Mouse (Mus musculus) forebrain, embryonic 16.5 days (tissue): Measurements from ENCODE around the gene Wnt11. TPM values are rescaled to one million over a fixed set of nuclear protein-coding genes. Genes with fewer than 3 reads are reported as not detected.

ENCODE experiments used
- ATAC-seq: fragments of 200-750 bp; cut with Nextera tagmentation; 2 replicates; pipeline ENCODE4 v1.8.0; 2017; ENCODE audit warnings: mild to moderate bottlenecking, moderate library complexity
- H3K27ac ChIP-seq: fragments of 300-500 bp; sonication (generic); 2 replicates; pipeline ENCODE4 v1.5.1; 2014; ENCODE audit warnings: low read length, control low read depth
- H3K27me3 ChIP-seq: fragments of 300-500 bp; sonication (generic); replicated peaks from 2 replicates; pipeline ENCODE4 v1.6.1; 2014; ENCODE audit warnings: low read length; ENCODE audit not compliant: control insufficient read depth, insufficient read depth
- H3K36me3 ChIP-seq: fragments of 300-500 bp; sonication (generic); 2 replicates; pipeline ENCODE4 v1.6.1; 2014; ENCODE audit not compliant: control insufficient read depth, insufficient read depth
- H3K4me1 ChIP-seq: fragments of 300-500 bp; sonication (generic); replicated peaks from 2 replicates; pipeline ENCODE4 v1.6.1; 2014; ENCODE audit warnings: low read length; ENCODE audit not compliant: control insufficient read depth, insufficient read depth
- H3K4me2 ChIP-seq: fragments of 300-500 bp; sonication (generic); 2 replicates; pipeline ENCODE4 v1.6.1; 2014; ENCODE audit warnings: mild to moderate bottlenecking, low read length, control low read depth
- H3K4me3 ChIP-seq: fragments of 300-500 bp; sonication (generic); replicated peaks from 2 replicates; pipeline ENCODE4 v1.5.1; 2014; ENCODE audit warnings: mild to moderate bottlenecking, low read length, control low read depth
- H3K9ac ChIP-seq: fragments of 300-500 bp; sonication (generic); replicated peaks from 2 replicates; pipeline ENCODE4 v1.6.1; 2014; ENCODE audit warnings: low read depth, low read length, control low read depth
- H3K9me3 ChIP-seq: fragments of 300-500 bp; sonication (generic); 2 replicates; pipeline ENCODE4 v1.6.1; 2016; ENCODE audit warnings: low read length; ENCODE audit not compliant: control insufficient read depth
- WGBS: fragments of 180-500 bp; shearing (Covaris S2); extraction: QIAGEN DNeasy Blood & Tissue Kit; methylation state at CpG from one replicate; pipeline ENCODE4 v1.1.7; 2014; 5-methylcytosine and 5-hydroxymethylcytosine counted together
- polyA plus RNA-seq: library from polyadenylated mRNA; unstranded; fragments of >200 nt; fragmentation: Nextera tagmentation; extraction: Ambion mirVana; gene quantifications from 2 replicates; pipeline ENCODE4 v1.2.1, GENCODE M21; 2015

Wnt11 gene
- polyA plus RNA-seq, 1 experiment from 2014 or later: 0.37 TPM

GRCm38 (mm10) chr7:98798134-98798417 lies 36.8 kb upstream of the Wnt11 start:
- no peak for ATAC-seq

DNA sequence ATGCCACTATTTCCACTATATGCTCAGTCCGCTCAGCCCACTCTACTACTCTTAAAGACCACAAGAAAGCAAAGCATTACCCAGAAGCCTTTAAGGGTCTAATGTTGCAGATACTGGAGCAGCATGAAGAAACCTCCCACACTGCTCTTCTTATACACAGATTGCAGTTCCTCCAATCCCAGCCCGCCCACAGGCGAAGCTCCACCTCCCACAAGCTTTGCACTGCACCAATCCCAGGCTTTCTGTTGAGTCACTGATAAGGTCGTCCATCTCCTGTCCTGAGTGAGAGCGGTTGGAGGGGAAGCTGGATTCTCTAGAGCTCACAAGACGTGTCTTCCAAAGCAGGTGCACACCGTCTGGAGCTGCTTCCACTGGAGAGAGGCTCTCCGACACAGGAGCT lies 34.5 kb upstream of the Wnt11 start:
- Histone ChIP-seq H3K4me2 (no peak overlapping the region), H3K9ac (no peak overlapping the region), H3K36me3 (no peaks in the 10 kb centered on the region), H3K4me3 (no peak overlapping the region), H3K4me1 (no peaks in the 10 kb centered on the region; the same call in 1 of the 2 replicates), H3K9me3 (no peaks in the 10 kb centered on the region), H3K27ac (no peak overlapping the region), H3K27me3 (no peaks in the 10 kb centered on the region)
- no peak for ATAC-seq
- 78% methylated on average over 8 of the region's 8 CpGs for WGBS

More at GRCm38 (mm10) chr7:98798134-98798417, 36.8 kb upstream of the Wnt11 start:
- Histone ChIP-seq H3K27me3 (no peaks in the 10 kb centered on the region), H3K36me3 (no peaks in the 10 kb centered on the region), H3K4me1 (no peaks in the 10 kb centered on the region), H3K27ac (no peak overlapping the region), H3K4me2 (no peak overlapping the region), H3K9me3 (no peaks in the 10 kb centered on the region), H3K9ac (no peak overlapping the region), H3K4me3 (no peak overlapping the region)
- 28% methylated on average over 3 of the region's 3 CpGs for WGBS

DNA sequence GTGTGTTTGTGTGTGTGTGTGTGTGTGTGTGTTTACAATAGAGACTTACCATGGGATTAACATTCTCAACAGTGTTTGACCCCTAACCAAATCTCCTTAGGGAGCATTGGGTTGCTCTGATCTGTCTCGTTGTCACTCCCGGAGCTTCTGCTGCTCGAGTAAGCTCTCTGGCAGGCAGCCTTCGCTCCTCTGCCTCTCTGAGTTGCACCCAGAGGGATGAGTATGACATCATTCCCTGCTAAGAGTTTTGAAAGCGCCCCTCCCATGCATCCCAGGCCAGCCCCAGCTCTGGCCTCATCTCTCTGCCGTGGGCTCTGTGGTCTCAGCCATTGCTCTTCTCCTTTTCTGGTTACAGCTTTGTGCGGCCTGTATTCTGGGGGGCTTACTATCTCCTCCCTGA lies 33.8 kb upstream of the Wnt11 start:
- no peaks in the 10 kb centered on the region for H3K27me3 ChIP-seq

DNA sequence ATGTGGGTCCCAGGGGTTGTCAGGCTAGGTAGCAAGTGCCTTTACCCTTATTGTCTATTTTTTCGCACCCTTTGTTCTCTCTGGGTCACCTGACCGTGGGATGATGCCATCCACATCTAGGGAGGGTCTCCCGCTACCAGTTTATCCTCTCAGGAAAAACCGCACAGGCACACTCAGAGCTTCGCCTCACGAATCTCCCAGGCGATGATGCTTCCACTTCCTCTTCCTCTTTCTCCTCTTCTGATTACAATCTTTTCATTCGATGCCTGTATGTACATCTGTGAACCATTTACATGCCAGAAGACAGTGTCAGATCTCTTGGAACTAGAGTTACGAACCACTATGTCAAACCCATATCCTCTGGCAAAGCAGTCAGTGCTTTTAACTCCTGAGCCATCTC lies 31.7 kb upstream of the Wnt11 start:
- no peaks in the 10 kb centered on the region for H3K27me3 ChIP-seq
- no peak overlapping the region for H3K9ac ChIP-seq
- no peak overlapping the region for H3K4me3 ChIP-seq
- H3K9me3 ChIP-seq: no peaks in the 10 kb centered on the region
- H3K36me3 ChIP-seq: no peaks in the 10 kb centered on the region
- ATAC-seq: no peak
- H3K27ac ChIP-seq: no peak overlapping the region
- no peaks in the 10 kb centered on the region; the same call in 1 of the 2 replicates for H3K4me1 ChIP-seq
- no peak overlapping the region for H3K4me2 ChIP-seq
- WGBS: 85% methylated on average over 9 of the region's 9 CpGs

More for the DNA sequence above, 33.8 kb upstream of the Wnt11 start:
- no peak overlapping the region for H3K4me3 ChIP-seq
- no peak for ATAC-seq
- H3K4me1 ChIP-seq: no peaks in the 10 kb centered on the region; the same call in 1 of the 2 replicates
- H3K27ac ChIP-seq: no peak overlapping the region
- no peak overlapping the region for H3K4me2 ChIP-seq
- H3K9ac ChIP-seq: no peak overlapping the region
- no peaks in the 10 kb centered on the region for H3K9me3 ChIP-seq
- no peaks in the 10 kb centered on the region for H3K36me3 ChIP-seq
- WGBS: 48% methylated on average over 7 of the region's 7 CpGs

DNA sequence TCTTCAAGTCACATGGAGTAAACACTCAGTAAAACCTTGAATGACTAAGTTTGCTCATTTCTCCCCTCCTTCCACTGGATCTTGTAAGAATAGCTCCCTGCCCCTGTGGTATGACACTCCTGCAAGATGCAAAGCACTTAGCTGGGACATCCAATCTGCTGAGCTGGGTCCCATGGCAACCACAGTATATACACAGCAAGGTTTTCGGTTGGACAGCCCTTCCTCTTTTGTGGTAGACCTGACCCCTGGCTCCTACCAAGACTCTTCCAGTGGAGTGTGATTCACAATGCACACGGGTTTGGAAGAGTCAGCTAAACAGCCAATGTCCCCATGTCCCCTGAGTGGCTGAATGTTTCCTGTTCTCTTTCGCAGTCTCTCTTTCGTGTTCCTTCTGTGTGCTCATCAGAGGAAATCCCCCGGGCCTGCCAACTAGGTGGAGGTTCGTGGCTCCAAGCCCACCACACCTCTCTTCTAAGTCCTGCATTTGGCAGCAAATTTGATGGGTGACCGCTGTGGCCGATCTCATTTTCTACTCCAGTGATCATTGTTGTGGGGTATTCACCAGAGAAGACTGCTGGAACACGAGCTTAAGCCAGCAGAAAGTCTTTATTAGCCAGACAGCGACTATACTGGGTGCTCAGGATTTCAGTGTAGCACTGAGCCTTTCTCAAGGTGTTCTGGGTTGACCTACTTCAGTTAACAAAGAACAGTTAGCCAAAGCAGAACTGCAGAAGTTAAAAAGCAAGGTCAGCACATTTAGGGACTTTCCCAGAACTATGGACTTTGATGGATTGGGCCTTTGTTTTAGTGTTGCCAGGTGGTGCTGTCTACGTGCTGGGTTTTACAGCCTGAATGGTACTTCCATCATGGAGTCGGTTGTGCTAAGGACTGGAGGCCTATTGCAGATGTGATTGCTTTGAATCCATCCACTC lies 29.8 kb upstream of the Wnt11 start:
- Histone ChIP-seq H3K9ac (no peak overlapping the region), H3K27ac (no peak overlapping the region), H3K9me3 (no peaks in the 10 kb centered on the region), H3K4me2 (no peak overlapping the region), H3K4me3 (no peak overlapping the region), H3K36me3 (no peaks in the 10 kb centered on the region), H3K4me1 (no peaks in the 10 kb centered on the region; the same call in 1 of the 2 replicates), H3K27me3 (no peaks in the 10 kb centered on the region)
- WGBS: 51% methylated on average over 12 of the region's 12 CpGs
- ATAC-seq: no peak

GRCm38 (mm10) chr7:98806961-98807360 lies 28.0 kb upstream of the Wnt11 start:
- ATAC-seq: no peak
- Histone ChIP-seq H3K9me3 (no peaks in the 10 kb centered on the region), H3K4me3 (no peak overlapping the region), H3K27me3 (no peaks in the 10 kb centered on the region), H3K27ac (no peak overlapping the region), H3K4me2 (no peak overlapping the region), H3K36me3 (no peaks in the 10 kb centered on the region), H3K4me1 (no peaks in the 10 kb centered on the region; the same call in 1 of the 2 replicates), H3K9ac (no peak overlapping the region)
- 86% methylated on average over 3 of the region's 3 CpGs for WGBS

DNA sequence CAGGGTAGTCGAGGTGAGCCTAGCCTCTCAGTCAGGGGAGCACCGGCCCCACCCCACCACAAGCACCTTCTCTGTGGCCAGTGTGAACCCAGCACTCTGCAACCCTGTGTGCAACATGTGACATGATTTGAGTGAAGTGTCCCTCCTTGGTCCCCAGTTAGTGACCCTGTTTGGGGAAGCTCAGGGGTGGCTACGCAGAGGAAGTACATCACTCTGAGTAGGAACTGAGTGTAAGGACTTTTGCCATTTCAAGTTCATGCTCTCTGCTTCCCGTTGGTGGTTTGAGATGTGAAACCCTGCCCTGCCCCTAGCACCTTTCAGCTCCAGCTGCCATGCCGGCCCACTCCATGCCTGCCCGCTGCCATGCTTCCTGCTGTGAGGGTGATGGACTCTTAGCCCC lies 25.5 kb upstream of the Wnt11 start:
- Histone ChIP-seq H3K4me1 (peaks cover 3% of the 10 kb centered on the region), H3K9me3 (no peaks in the 10 kb centered on the region), H3K4me3 (no peak overlapping the region), H3K27ac (no peak overlapping the region), H3K4me2 (no peak overlapping the region), H3K27me3 (no peaks in the 10 kb centered on the region), H3K9ac (no peak overlapping the region), H3K36me3 (no peaks in the 10 kb centered on the region)
- WGBS: 88% methylated on average over 6 of the region's 6 CpGs
- no peak for ATAC-seq

DNA sequence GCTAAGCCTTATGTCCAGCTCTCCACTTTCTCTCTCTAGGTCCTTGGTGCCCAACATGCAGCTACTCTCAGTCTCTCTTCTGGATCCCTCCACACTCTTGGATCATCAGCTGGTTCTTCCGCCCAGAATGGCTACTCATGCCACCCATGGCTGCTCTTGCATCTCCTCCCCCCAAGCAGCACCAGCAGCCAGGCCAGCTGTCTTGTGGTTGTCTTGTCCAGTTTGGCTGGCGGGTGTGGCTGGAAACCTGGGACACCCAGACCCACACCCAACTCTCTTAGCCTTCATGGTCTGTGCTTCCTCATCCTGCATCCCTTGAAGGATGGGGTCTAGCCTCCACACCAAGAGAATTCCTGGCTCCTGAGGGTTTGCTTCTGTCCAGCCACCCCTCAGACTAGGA lies 24.3 kb upstream of the Wnt11 start:
- no peak for ATAC-seq
- no peak overlapping the region for H3K9ac ChIP-seq
- 94% methylated on average over 2 of the region's 2 CpGs for WGBS

DNA sequence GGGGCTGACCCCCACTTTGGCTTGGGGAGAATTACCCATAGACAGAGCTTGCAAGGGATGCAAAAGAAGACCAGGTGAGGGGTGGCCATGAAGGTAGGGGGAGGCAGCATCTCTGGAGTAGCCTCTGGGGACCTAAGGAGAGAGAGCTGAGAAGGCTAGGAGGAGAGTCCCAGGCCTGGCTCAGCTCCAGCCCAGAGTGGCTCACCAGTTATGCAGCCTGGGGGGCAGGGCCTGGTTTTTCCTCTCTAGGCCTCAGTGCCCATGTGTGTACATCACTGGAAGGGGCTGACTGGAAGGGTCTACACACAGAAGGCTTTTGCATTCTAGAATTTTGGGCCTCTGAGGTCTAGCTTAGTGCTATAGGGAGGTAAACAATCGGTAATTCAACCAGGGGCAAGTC lies 14.4 kb upstream of the Wnt11 start:
- Histone ChIP-seq H3K9me3 (no peaks in the 10 kb centered on the region), H3K27me3 (no peaks in the 10 kb centered on the region), H3K4me1 (0 out of 2 replicates have a peak, but pooled peaks cover 5% of the 10 kb centered on the region), H3K36me3 (no peaks in the 10 kb centered on the region), H3K9ac (no peak overlapping the region), H3K4me2 (no peak overlapping the region), H3K4me3 (no peak overlapping the region), H3K27ac (no peak overlapping the region)
- WGBS: 95% methylated on average over 1 of the region's 1 CpGs
- no peak for ATAC-seq

More for the DNA sequence above, 24.3 kb upstream of the Wnt11 start:
- H3K9me3 ChIP-seq: no peaks in the 10 kb centered on the region
- H3K4me1 ChIP-seq: peaks cover 6% of the 10 kb centered on the region
- no peak overlapping the region for H3K4me3 ChIP-seq
- H3K27ac ChIP-seq: no peak overlapping the region
- no peak overlapping the region for H3K4me2 ChIP-seq
- no peaks in the 10 kb centered on the region for H3K27me3 ChIP-seq
- no peaks in the 10 kb centered on the region for H3K36me3 ChIP-seq
